Mouse (Mus musculus): ENCODE results near the gene Trim30b.

DNA sequence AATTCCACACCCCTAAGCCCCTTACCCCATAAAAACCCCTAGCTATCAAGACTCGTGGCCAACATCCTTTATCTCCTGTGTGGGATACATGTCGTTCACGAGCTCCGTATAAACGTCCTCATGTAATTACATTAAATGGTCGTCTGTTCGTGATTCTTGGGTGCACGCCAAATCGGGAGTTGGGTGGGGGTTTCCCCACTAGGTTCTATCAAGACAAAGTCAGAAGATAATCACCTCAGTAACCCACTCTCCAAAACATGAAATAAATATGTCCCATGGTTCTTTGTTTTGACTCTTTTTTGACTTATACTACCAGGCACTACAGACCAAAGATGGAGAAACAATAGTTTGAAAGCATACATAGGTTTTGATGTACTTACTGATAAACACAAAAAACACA, 47.7 kb downstream of the Trim30b start:
- TF ChIP-seq POLR2A (IDR thresholded peaks at IDR 0.05; ENCODE audit: insufficient read length, low read depth) (no peak), USF1 (IDR thresholded peaks at IDR 0.05; ENCODE audit: low read depth) (no peak)
